Mouse (Mus musculus) embryonic fibroblast, embryonic 13.5 days (primary cell): Measurements from ENCODE around the gene Cpn2. TPM values are rescaled to one million over a fixed set of nuclear protein-coding genes. Genes with fewer than 3 reads are reported as not detected.

Source experiments
- H3K27ac ChIP-seq: 2 replicates; pipeline ENCODE4 v1.5.1; 2012; ENCODE audit warnings: low read length, control low read depth, inconsistent platforms; ENCODE audit not compliant: insufficient read depth
- H3K4me1 ChIP-seq: 2 replicates; pipeline ENCODE4 v1.6.1; 2011; ENCODE audit warnings: low read length; ENCODE audit not compliant: control insufficient read depth, insufficient read depth
- H3K4me3 ChIP-seq: 2 replicates; pipeline ENCODE4 v1.5.1; 2011; ENCODE audit warnings: mild to moderate bottlenecking, control low read depth, low read length; ENCODE audit not compliant: insufficient read depth
- CTCF ChIP-seq: IDR thresholded peaks from 2 replicates; pipeline ENCODE4 v1.5.1; 2011; ENCODE audit warnings: mild to moderate bottlenecking, control low read depth, low read length, moderate library complexity, borderline replicate concordance; ENCODE audit not compliant: insufficient read depth
- POLR2A ChIP-seq: IDR thresholded peaks from 2 replicates; pipeline ENCODE4 v1.6.1; 2011; ENCODE audit warnings: low read depth, mild to moderate bottlenecking, control low read depth, low read length, moderate library complexity
- polyA plus RNA-seq: library from polyadenylated mRNA; stranded (reverse); fragments of >200 nt; gene quantifications from 2 replicates; pipeline ENCODE4 v1.2.4, GENCODE M21; 2011; ENCODE audit warnings: low read depth; ENCODE audit not compliant: missing spikeins, insufficient read length

Cpn2 gene
- polyA plus RNA-seq, 1 experiment, result 0.67 TPM

GRCm38 (mm10) chr16:30212035-30212434 lies 55.3 kb downstream of the Cpn2 start:
- no peak overlapping the region for H3K4me3 ChIP-seq
- no peak overlapping the region for H3K27ac ChIP-seq
- no peaks in the 10 kb centered on the region for H3K4me1 ChIP-seq
- TF ChIP-seq POLR2A (no peak), CTCF (no peak)

GRCm38 (mm10) chr16:30209264-30209663 lies 58.0 kb downstream of the Cpn2 start:
- no peaks in the 10 kb centered on the region for H3K4me1 ChIP-seq
- TF ChIP-seq POLR2A (no peak), CTCF (no peak)
- H3K27ac ChIP-seq, result no peak overlapping the region
- no peak overlapping the region for H3K4me3 ChIP-seq

GRCm38 (mm10) chr16:30207991-30208390 lies 59.3 kb downstream of the Cpn2 start:
- TF ChIP-seq POLR2A (no peak), CTCF (no peak)
- no peak overlapping the region for H3K27ac ChIP-seq
- H3K4me1 ChIP-seq, result no peaks in the 10 kb centered on the region
- H3K4me3 ChIP-seq, result no peak overlapping the region

- no peak for TF ChIP-seq POLR2A
- Histone ChIP-seq H3K4me3 (no peak overlapping the region), H3K27ac (no peak overlapping the region), H3K4me1 (no peaks in the 10 kb centered on the region)
Measured at GRCm38 (mm10) chr16:30207111-30207828, 60.0 kb downstream of the Cpn2 start.

Other genes starting within 250 kb of the Cpn2 start
- 88.5 and 106 TPM in 2 replicates for gene Hes1, start 203.1 kb downstream of the Cpn2 start, polyA plus RNA-seq
- 96.3 and 98.3 TPM in 2 replicates for gene Lrrc15, start 15.8 kb upstream of the Cpn2 start, polyA plus RNA-seq
- 0.54 TPM in 1 of 2 replicates, not detected in the other for gene Gp5, start 43.3 kb upstream of the Cpn2 start, polyA plus RNA-seq
- 103 and 135 TPM in 2 replicates for gene Atp13a3, start 138.5 kb upstream of the Cpn2 start, polyA plus RNA-seq